Mouse (Mus musculus): ENCODE data around the gene Itga3. TPM values are rescaled to one million over a fixed set of nuclear protein-coding genes. Genes with fewer than 3 reads are reported as not detected.
"Not testable (repeated sequence)": the region's sequence is repeated elsewhere in the genome, so short reads cannot be mapped to it uniquely, and the experiment has no call there.

Gene Itga3
- polyA plus RNA-seq, 1 experiment from 2014 or later = 10.3 TPM

DNA sequence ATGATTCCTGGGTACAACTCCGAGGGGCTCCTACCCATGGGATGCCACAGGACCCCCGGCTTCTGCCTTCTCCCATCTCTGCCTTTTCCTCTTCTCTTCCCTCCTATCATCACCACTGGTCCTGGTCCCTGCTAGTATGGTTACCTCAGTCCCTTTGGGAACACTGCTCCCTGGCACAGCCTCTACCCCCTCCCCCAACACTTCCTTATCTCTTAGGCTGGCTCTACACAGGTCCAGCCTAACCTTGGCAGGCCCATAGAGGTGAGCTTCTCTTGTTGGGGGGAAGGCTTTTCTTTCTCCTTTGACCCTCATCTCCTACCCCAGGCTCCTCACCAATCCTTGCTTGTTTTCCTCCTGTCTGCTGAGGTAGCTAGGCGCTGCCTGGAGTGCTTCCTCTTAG, 61.1 kb downstream of the Itga3 start:
- no peak overlapping the region for H3K27ac ChIP-seq
- no peaks in the 10 kb centered on the region for H3K9me3 ChIP-seq
- WGBS = 71% methylated on average over 3 of the region's 3 CpGs
- H3K4me1 ChIP-seq (replicated peaks) = peaks cover 68% of the 10 kb centered on the region
- peak overlapping the region; percentile 49 for H3K9ac ChIP-seq
- H3K4me2 ChIP-seq = no peak overlapping the region
- no peak for ATAC-seq (ENCODE audit: low FRiP score)
- no peak overlapping the region for H3K4me3 ChIP-seq
- no peaks in the 10 kb centered on the region for H3K27me3 ChIP-seq
- H3K36me3 ChIP-seq = peaks cover 61% of the 10 kb centered on the region

DNA sequence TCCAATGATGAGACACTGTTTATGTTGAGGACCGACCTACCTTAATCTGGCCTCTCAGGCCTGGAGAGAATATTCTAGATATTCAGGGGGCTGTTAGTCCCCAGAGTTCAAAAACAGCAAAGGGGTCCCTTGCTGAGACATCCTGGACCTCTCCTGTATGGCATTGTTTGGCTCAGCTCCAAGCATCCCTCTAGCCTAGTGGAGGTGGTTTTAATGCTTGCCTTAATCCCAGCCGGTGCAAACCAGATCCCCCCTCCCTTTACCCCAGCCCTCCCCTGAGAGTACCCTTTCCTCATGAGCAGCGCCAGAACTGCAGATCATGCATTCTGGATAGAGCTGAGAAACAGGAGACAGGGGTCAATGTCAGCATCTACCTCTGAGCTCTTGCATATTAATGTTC, 64.1 kb downstream of the Itga3 start:
- WGBS = 31% methylated on average over 3 of the region's 3 CpGs

DNA sequence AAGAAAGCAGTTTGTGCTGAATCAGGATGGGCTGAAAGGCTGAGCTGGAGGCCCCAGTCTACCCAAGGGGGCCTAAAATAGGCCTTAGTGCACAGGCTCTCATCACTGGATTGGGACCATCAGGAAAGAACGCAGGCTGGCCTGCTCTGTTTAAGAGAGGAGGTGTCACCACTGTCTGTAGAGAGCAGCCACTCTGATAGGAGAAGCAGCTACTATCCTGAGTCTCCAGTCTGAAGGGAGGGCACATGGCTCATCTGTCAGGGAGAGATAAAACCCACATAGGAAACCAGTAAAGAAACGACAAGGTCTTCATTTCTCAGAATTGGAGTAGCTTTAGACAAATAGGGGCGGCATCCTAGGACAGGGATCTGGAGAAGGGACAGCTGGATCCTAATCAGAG, 64.5 kb downstream of the Itga3 start:
- peaks cover 77% of the 10 kb centered on the region for H3K4me1 ChIP-seq (replicated peaks)
- no peaks in the 10 kb centered on the region for H3K27me3 ChIP-seq
- no peaks in the 10 kb centered on the region for H3K9me3 ChIP-seq
- ATAC-seq (ENCODE audit: low FRiP score) = no peak
- peak overlapping the region; percentile 92 for H3K4me2 ChIP-seq
- peak overlapping the region; percentile 99 for H3K9ac ChIP-seq
- peaks cover 29% of the 10 kb centered on the region for H3K36me3 ChIP-seq
- 50% methylated on average over 3 of the region's 3 CpGs for WGBS
- H3K4me3 ChIP-seq = peak overlapping the region; percentile 94
- H3K27ac ChIP-seq = peak overlapping the region; percentile 74

More for the DNA sequence above, 64.1 kb downstream of the Itga3 start:
- Histone ChIP-seq H3K27me3 (no peaks in the 10 kb centered on the region), H3K36me3 (peaks cover 33% of the 10 kb centered on the region), H3K4me2 (peak overlapping the region; percentile 92), H3K4me1 (replicated peaks) (peaks cover 77% of the 10 kb centered on the region), H3K9me3 (no peaks in the 10 kb centered on the region), H3K4me3 (peak overlapping the region; percentile 94), H3K9ac (peak overlapping the region; percentile 99), H3K27ac (peak overlapping the region; percentile 74)
- ATAC-seq (ENCODE audit: low FRiP score) = no peak

DNA sequence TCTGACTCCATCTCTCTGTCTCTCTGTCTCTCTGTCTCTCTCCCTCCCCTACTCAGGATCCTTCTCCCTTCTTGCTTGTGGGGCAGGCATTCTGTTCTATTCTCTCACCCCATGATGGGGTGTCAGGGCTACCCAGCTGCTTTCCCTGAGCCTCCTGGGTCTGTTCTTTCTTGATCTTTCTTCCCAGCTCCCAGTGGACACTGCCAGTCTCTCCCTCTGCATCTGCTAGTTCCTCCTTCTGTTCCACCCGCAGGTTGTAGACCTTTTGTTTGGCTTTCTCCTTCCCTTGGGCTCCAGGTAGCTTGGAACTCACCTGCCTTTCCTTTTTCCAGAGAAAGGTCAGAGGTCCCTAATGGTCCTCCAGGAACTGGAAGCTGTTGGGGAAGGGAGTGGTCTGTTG, 65.2 kb downstream of the Itga3 start:
- no peaks in the 10 kb centered on the region for H3K27me3 ChIP-seq
- ATAC-seq (ENCODE audit: low FRiP score) = no peak
- H3K36me3 ChIP-seq = peaks cover 23% of the 10 kb centered on the region
- H3K9me3 ChIP-seq = no peaks in the 10 kb centered on the region
- H3K27ac ChIP-seq = peak overlapping the region; percentile 74
- peak overlapping the region; percentile 94 for H3K4me3 ChIP-seq
- peaks cover 78% of the 10 kb centered on the region for H3K4me1 ChIP-seq (replicated peaks)
- peak overlapping the region; percentile 99 for H3K9ac ChIP-seq
- 39% methylated on average over 1 of the region's 1 CpGs for WGBS
- H3K4me2 ChIP-seq = peak overlapping the region; percentile 92

DNA sequence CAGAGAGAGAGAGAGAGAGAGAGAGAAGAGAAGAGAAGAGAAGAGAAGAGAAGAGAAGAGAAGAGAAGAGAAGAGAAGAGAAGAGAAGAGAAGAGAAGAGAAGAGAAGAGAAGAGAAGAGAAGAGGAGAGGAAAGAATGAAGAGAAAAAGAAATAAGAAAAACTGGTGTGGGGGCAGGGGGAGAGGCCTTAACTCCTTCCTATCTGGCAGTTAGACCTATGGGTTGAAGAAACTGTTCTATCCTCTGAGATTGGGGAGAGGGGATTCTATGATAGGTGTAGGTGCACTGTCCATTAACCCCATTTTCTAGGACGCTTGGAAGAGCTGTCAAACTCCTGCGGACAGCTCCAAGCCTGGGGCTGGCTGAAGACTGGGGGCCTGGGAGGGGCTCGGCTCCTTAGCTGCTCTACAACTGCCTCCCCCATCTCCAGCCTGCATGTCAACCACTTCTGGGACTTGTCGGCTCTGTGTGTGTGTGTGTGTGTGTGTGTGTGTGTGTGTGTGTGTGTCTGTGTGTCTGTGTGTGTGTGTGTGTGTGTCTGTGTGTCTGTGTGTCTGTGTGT, 65.7 kb downstream of the Itga3 start:
- WGBS = 3% methylated on average over 3 of the region's 4 CpGs
- not testable (repeated sequence) for H3K27me3 ChIP-seq; ATAC-seq (ENCODE audit: low FRiP score); H3K9me3 ChIP-seq
- Histone ChIP-seq H3K27ac (peak overlapping the region; percentile 98), H3K4me3 (peak overlapping the region; percentile 94), H3K9ac (peak overlapping the region; percentile 99), H3K36me3 (peaks cover 20% of the 10 kb centered on the region), H3K4me2 (peak overlapping the region; percentile 92), H3K4me1 (replicated peaks) (peaks cover 78% of the 10 kb centered on the region)

DNA sequence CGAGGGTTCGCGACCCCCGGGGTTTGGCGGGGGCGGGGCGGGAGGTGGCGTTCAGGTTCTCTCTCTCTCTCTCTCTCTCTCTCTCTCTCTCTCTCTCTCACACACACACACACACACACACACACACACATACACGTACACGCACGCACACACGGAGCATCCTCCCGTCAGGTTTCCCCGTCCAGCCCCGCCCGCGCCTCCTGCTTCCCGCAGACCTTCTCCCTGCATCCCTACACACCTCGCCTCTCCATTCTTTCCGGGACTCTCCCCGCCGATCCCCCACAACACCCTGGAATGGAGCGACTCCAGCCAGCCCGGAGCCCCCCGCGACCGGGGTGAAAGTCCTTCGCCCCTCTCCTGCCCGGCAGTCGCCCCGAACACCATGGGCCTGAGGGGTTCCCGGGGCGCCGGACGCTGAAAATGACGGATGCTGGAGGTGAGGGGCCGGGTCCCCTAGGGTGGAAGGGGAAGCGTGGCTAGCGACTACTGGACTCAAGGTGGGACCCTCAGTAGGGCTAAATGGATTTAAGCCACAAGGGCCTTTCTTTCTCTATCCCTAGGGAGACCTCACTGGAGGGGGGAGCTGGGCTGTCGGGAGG, 66.4 kb downstream of the Itga3 start:
- H3K9ac ChIP-seq = peak overlapping the region; percentile 99
- WGBS = 1% methylated on average over 32 of the region's 40 CpGs
- peak overlapping the region; percentile 98 for H3K27ac ChIP-seq
- ATAC-seq (ENCODE audit: low FRiP score) = peak; percentile 59
- no peaks in the 10 kb centered on the region for H3K27me3 ChIP-seq
- H3K9me3 ChIP-seq = no peaks in the 10 kb centered on the region
- H3K4me2 ChIP-seq = peak overlapping the region; percentile 92
- H3K4me1 ChIP-seq (replicated peaks) = peaks cover 78% of the 10 kb centered on the region
- H3K4me3 ChIP-seq = peak overlapping the region; percentile 94
- H3K36me3 ChIP-seq = peaks cover 20% of the 10 kb centered on the region

DNA sequence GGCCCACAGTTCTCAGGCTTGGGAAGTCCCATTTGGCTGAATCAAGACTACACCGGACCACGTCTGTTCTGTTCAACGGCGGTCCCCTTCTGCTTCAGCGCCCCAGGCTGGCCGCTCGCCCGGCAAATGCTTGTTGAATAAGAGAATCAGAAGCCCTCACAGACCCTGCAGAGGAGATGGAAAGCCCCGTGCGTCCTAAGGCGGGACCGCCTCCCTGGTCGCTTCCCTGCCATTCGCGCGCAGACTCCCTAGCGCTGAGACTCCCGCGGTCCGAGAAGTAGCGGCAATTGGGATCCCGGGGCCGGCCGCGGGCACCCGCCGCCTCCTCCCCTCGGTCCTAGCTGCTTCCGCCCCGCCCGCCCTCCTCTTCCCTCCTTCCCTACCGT, 67.0 kb downstream of the Itga3 start, which contains the start of gene Samd14:
Gene Samd14 (plus strand): TSS at position 251 of the 386 bp plus-strand sequence.
- peaks cover 20% of the 10 kb centered on the region for H3K36me3 ChIP-seq
- peak within 1 kb of the TSS; percentile 99 for H3K9ac ChIP-seq
- ATAC-seq (ENCODE audit: low FRiP score) = peak; percentile 71
- H3K4me1 ChIP-seq (replicated peaks) = peaks cover 72% of the 10 kb centered on the region
- H3K9me3 ChIP-seq = no peaks in the 10 kb centered on the region
- H3K4me2 ChIP-seq = peak within 1 kb of the TSS; percentile 92
- peak within 1 kb of the TSS; percentile 98 for H3K27ac ChIP-seq
- peak within 1 kb of the TSS; percentile 94 for H3K4me3 ChIP-seq
- under 1% methylated on average over 32 of the region's 32 CpGs for WGBS
- no peaks in the 10 kb centered on the region for H3K27me3 ChIP-seq

DNA sequence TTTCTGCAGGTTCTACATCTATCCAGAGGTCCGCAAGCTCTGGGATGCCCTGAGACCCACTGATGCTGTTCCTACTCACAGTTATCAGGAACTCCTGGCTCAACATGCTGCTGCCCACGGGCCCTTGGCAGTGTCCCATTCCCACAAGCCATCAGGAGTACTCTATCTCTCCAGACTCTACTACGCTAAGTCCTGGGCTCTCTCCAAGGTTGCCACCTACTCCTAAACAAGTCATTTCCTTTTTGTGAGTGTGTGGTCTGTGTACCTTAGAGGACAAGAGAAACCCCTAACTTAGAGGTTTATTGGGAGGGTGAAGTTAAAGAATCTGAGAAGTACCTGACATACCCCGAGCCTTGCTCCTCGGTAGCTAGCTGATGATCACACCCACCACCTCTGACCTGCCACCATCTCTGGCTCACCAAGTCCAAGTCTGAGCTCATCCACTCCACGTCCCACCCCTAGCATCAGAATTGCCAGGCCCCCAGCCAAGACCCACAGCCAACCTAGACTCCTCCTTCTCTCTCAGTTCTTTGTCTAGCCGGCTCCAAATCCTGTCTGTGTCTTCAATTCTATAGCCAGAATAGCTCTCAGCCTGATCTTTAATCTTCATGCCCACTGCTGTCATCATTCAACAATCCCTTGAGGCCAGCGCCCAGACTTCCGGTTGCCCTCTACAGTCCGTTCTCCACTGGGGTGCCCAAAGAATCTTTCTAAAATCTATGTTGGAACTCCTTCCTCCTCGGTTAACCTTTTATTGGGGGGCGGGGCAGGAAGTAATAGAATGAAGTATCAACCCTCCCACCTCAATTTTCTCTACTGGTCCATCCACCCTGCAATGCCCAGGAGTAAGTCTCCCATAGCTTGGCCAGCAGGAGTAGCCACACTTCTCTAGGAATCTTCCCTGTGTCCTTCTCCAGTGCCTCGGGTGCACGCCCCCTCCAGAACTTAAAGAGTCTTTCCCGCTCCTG, 67.7 kb downstream of the Itga3 start:
- Histone ChIP-seq H3K27me3 (no peaks in the 10 kb centered on the region), H3K36me3 (peaks cover 22% of the 10 kb centered on the region), H3K4me3 (peak overlapping the region; percentile 94), H3K9ac (peak overlapping the region; percentile 99), H3K4me1 (replicated peaks) (peaks cover 65% of the 10 kb centered on the region), H3K9me3 (no peaks in the 10 kb centered on the region), H3K27ac (peak overlapping the region; percentile 98), H3K4me2 (peak overlapping the region; percentile 92)
- peak; percentile 22; the same call in 1 of the 2 replicates for ATAC-seq (ENCODE audit: low FRiP score)
- 31% methylated on average over 15 of the region's 15 CpGs for WGBS

DNA sequence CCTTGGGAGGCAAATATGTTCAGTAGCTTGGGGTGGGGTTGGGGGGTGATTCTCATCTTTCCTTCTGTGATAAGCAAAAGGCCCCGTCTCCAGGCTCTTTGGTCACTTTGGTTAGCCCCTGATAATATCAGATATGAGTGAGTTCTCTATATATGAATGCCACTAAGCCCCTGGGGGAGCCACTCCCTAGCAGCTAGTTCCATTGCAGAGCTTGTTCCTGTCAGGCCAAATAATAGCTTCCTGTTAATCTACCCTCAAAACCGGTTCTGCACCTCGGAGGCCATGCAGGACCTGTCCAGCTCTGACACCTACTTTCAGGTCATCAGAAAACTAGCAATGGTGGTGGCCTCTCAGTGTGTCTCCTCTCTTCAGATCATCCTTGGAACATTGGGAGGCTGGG, 69.2 kb downstream of the Itga3 start:
- H3K9me3 ChIP-seq = no peaks in the 10 kb centered on the region
- peak overlapping the region; percentile 98 for H3K27ac ChIP-seq
- H3K36me3 ChIP-seq = peaks cover 37% of the 10 kb centered on the region
- ATAC-seq (ENCODE audit: low FRiP score) = no peak
- H3K4me1 ChIP-seq (replicated peaks) = peaks cover 56% of the 10 kb centered on the region
- 81% methylated on average over 3 of the region's 3 CpGs for WGBS
- peak overlapping the region; percentile 70; the same call in 1 of the 2 replicates for H3K9ac ChIP-seq
- H3K4me2 ChIP-seq = peak overlapping the region; percentile 92
- H3K27me3 ChIP-seq = no peaks in the 10 kb centered on the region
- H3K4me3 ChIP-seq = peak overlapping the region; percentile 37; the same call in 1 of the 2 replicates

DNA sequence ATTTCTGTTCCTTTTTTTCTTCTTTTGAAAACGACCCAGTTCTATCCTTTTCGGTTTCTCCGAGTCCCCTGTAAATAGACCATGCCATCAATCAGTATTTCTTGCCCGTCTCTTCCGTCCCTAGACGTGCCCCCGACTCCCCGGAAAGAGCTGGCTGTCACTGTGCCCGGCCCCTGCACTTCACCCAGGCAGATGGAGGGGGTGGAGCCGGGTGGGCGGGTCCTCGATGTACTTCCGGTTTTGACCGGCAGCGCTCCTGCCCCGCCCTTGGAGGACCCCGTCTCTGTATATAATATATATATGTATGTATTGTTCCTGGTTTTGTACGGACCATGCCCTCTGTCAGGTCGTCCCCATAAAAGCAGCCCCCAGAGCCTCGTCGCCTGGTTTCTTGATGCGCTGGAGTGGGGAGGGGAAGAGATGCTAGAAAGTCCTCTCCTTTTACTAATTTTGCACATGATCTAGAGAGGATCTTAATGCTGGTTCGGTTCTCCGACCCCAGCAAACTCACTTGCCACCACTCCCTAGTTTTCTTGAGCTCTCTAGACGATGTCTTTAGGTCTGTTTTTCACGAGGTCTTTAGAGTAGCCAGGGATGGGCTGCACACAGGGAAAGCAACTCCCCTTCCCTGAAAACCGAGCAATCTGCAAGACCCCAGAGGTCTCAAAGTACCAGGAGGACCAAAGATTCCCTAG, 69.9 kb downstream of the Itga3 start:
- Histone ChIP-seq H3K9me3 (no peaks in the 10 kb centered on the region), H3K4me3 (peak overlapping the region; percentile 37), H3K4me1 (replicated peaks) (peaks cover 49% of the 10 kb centered on the region), H3K9ac (peak overlapping the region; percentile 70), H3K4me2 (peak overlapping the region; percentile 69), H3K36me3 (peaks cover 44% of the 10 kb centered on the region), H3K27ac (peak overlapping the region; percentile 98), H3K27me3 (no peaks in the 10 kb centered on the region)
- peak; percentile 40 for ATAC-seq (ENCODE audit: low FRiP score)
- 2% methylated on average over 27 of the region's 27 CpGs for WGBS

DNA sequence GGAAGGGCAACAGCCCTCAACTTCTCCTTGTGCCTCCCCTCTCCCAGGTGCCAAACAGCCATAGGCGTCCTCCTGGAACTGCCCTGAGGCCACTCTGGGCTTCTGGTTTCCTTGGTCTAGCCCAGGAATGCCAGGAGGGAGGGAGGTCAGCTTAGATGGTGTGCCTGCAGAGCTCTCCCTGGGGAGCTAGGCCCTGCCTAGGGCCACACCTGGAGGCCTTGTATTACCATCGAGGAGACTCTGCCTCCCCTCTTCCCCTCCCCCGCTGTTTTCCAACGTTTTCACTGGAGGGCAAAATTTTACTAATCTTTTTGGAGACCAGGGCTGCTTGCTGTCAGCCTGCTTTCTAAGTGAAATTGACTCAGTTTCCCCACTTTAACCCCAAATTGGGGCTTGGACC, 70.6 kb downstream of the Itga3 start:
- Histone ChIP-seq H3K9me3 (no peaks in the 10 kb centered on the region), H3K9ac (peak overlapping the region; percentile 70; the same call in 1 of the 2 replicates), H3K4me3 (peak overlapping the region; percentile 37), H3K27ac (peak overlapping the region; percentile 98), H3K4me2 (peak overlapping the region; percentile 69), H3K4me1 (replicated peaks) (peaks cover 50% of the 10 kb centered on the region), H3K27me3 (no peaks in the 10 kb centered on the region), H3K36me3 (peaks cover 49% of the 10 kb centered on the region)
- WGBS = 30% methylated on average over 4 of the region's 4 CpGs
- ATAC-seq (ENCODE audit: low FRiP score) = no peak

DNA sequence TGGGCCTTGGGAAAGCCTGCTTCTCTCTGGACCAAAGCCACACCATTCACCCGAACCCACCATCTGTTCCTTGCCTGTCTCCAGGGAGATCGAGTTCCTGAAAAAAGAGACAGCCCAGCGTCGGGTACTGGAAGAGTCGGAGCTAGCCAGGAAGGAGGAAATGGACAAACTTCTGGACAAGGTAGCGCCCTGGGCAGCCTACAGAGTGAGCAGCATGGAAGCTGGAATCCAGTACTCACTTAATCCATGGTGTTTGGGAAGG, 71.7 kb downstream of the Itga3 start:
- peaks cover 61% of the 10 kb centered on the region for H3K4me1 ChIP-seq (replicated peaks)
- no peak overlapping the region for H3K4me2 ChIP-seq
- WGBS = 61% methylated on average over 6 of the region's 6 CpGs
- H3K27ac ChIP-seq = peak overlapping the region; percentile 58
- no peak for ATAC-seq (ENCODE audit: low FRiP score)
- H3K4me3 ChIP-seq = no peak overlapping the region
- H3K27me3 ChIP-seq = no peaks in the 10 kb centered on the region
- H3K36me3 ChIP-seq = peaks cover 61% of the 10 kb centered on the region
- no peak overlapping the region for H3K9ac ChIP-seq
- no peaks in the 10 kb centered on the region for H3K9me3 ChIP-seq
